Mouse (Mus musculus): Measurements from ENCODE around the gene Afap1l2. TPM values are rescaled to one million over a fixed set of nuclear protein-coding genes. Genes with fewer than 3 reads are reported as not detected.

Afap1l2 gene
- polyA plus RNA-seq, 1 experiment: 7.6 TPM

- Histone ChIP-seq H3K27me3 (ENCODE audit: control insufficient read depth, insufficient read depth, low read length) (no peaks in the 10 kb centered on the region), H3K4me1 (ENCODE audit: control insufficient read depth, insufficient read depth, insufficient read length) (no peaks in the 10 kb centered on the region), H3K4me3 (ENCODE audit: extremely low read depth, insufficient read depth, insufficient read length) (no peak overlapping the region), H3K36me3 (ENCODE audit: control insufficient read depth, insufficient read depth, low read length) (peaks cover 53% of the 10 kb centered on the region), H3K27ac (ENCODE audit: insufficient read depth, low read length) (no peak overlapping the region)
- WGBS: 89% methylated on average over 9 of the region's 9 CpGs
- no peak for DNase-seq (ENCODE audit: low read depth in 1 of 2, low spot score in 2 of 2)
- no peak for TF ChIP-seq POLR2A (IDR thresholded peaks at IDR 0.05; ENCODE audit: low read depth, low read length)
- TF ChIP-seq CTCF (IDR thresholded peaks at IDR 0.05; ENCODE audit: extremely low read depth, insufficient read depth, insufficient read length, insufficient replicate concordance): no peak
Observed at GRCm38 (mm10) chr19:57047671-57048320, 39.8 kb upstream of the Afap1l2 start.

GRCm38 (mm10) chr19:57039258-57039657 is 31.2 kb upstream of the Afap1l2 start:
- no peak overlapping the region for H3K4me3 ChIP-seq (ENCODE audit: extremely low read depth, insufficient read depth, insufficient read length)
- peaks cover 74% of the 10 kb centered on the region for H3K36me3 ChIP-seq (ENCODE audit: control insufficient read depth, insufficient read depth, low read length)
- H3K27me3 ChIP-seq (ENCODE audit: control insufficient read depth, insufficient read depth, low read length): no peaks in the 10 kb centered on the region
- TF ChIP-seq POLR2A (IDR thresholded peaks at IDR 0.05; ENCODE audit: low read depth, low read length) (no peak), CTCF (IDR thresholded peaks at IDR 0.05; ENCODE audit: extremely low read depth, insufficient read depth, insufficient read length, insufficient replicate concordance) (peak; percentile 23; the same call in 1 of the 2 replicates)
- no peak overlapping the region for H3K27ac ChIP-seq (ENCODE audit: insufficient read depth, low read length)
- 73% methylated on average over 6 of the region's 6 CpGs for WGBS
- H3K4me1 ChIP-seq (ENCODE audit: control insufficient read depth, insufficient read depth, insufficient read length): no peaks in the 10 kb centered on the region
- DNase-seq (ENCODE audit: low read depth in 1 of 2, low spot score in 2 of 2): peak in 1 of 2 experiments; percentile 9

GRCm38 (mm10) chr19:57036860-57037259 is 28.8 kb upstream of the Afap1l2 start:
- peaks cover 61% of the 10 kb centered on the region for H3K36me3 ChIP-seq (ENCODE audit: control insufficient read depth, insufficient read depth, low read length)
- no peaks in the 10 kb centered on the region for H3K4me1 ChIP-seq (ENCODE audit: control insufficient read depth, insufficient read depth, insufficient read length)
- H3K27me3 ChIP-seq (ENCODE audit: control insufficient read depth, insufficient read depth, low read length): no peaks in the 10 kb centered on the region
- 73% methylated on average over 15 of the region's 15 CpGs for WGBS
- no peak overlapping the region for H3K27ac ChIP-seq (ENCODE audit: insufficient read depth, low read length)
- TF ChIP-seq CTCF (IDR thresholded peaks at IDR 0.05; ENCODE audit: extremely low read depth, insufficient read depth, insufficient read length, insufficient replicate concordance) (no peak), POLR2A (IDR thresholded peaks at IDR 0.05; ENCODE audit: low read depth, low read length) (no peak)
- no peak for DNase-seq (ENCODE audit: low read depth in 1 of 2, low spot score in 2 of 2)
- no peak overlapping the region for H3K4me3 ChIP-seq (ENCODE audit: extremely low read depth, insufficient read depth, insufficient read length)

GRCm38 (mm10) chr19:57031582-57031981 is 23.6 kb upstream of the Afap1l2 start:
- WGBS: 72% methylated on average over 4 of the region's 4 CpGs
- TF ChIP-seq POLR2A (IDR thresholded peaks at IDR 0.05; ENCODE audit: low read depth, low read length): no peak
- TF ChIP-seq CTCF (IDR thresholded peaks at IDR 0.05; ENCODE audit: extremely low read depth, insufficient read depth, insufficient read length, insufficient replicate concordance): peak; percentile 62; the same call in 1 of the 2 replicates

GRCm38 (mm10) chr19:57029461-57029860 is 21.4 kb upstream of the Afap1l2 start:
- no peak overlapping the region for H3K4me3 ChIP-seq (ENCODE audit: extremely low read depth, insufficient read depth, insufficient read length)

More at GRCm38 (mm10) chr19:57031582-57031981, 23.6 kb upstream of the Afap1l2 start:
- H3K4me3 ChIP-seq (ENCODE audit: extremely low read depth, insufficient read depth, insufficient read length): no peak overlapping the region
- no peak overlapping the region for H3K27ac ChIP-seq (ENCODE audit: insufficient read depth, low read length)
- no peaks in the 10 kb centered on the region for H3K27me3 ChIP-seq (ENCODE audit: control insufficient read depth, insufficient read depth, low read length)
- H3K4me1 ChIP-seq (ENCODE audit: control insufficient read depth, insufficient read depth, insufficient read length): no peaks in the 10 kb centered on the region
- peaks cover 17% of the 10 kb centered on the region for H3K36me3 ChIP-seq (ENCODE audit: control insufficient read depth, insufficient read depth, low read length)
- DNase-seq (ENCODE audit: low read depth in 1 of 2, low spot score in 2 of 2): peak; percentile 12 to 48

GRCm38 (mm10) chr19:57028327-57029179 is 20.5 kb upstream of the Afap1l2 start:
- TF ChIP-seq CTCF (IDR thresholded peaks at IDR 0.05; ENCODE audit: extremely low read depth, insufficient read depth, insufficient read length, insufficient replicate concordance) (no peak), POLR2A (IDR thresholded peaks at IDR 0.05; ENCODE audit: low read depth, low read length) (no peak)
- H3K4me3 ChIP-seq (ENCODE audit: extremely low read depth, insufficient read depth, insufficient read length): no peak overlapping the region
- DNase-seq (ENCODE audit: low read depth in 1 of 2, low spot score in 2 of 2): no peak
- 0 out of 2 replicates have a peak, but pooled peaks cover under 1% of the 10 kb centered on the region for H3K36me3 ChIP-seq (ENCODE audit: control insufficient read depth, insufficient read depth, low read length)
- H3K4me1 ChIP-seq (ENCODE audit: control insufficient read depth, insufficient read depth, insufficient read length): no peaks in the 10 kb centered on the region
- H3K27ac ChIP-seq (ENCODE audit: insufficient read depth, low read length): no peak overlapping the region
- 76% methylated on average over 8 of the region's 8 CpGs for WGBS
- H3K27me3 ChIP-seq (ENCODE audit: control insufficient read depth, insufficient read depth, low read length): no peaks in the 10 kb centered on the region

More at GRCm38 (mm10) chr19:57029461-57029860, 21.4 kb upstream of the Afap1l2 start:
- Histone ChIP-seq H3K4me1 (ENCODE audit: control insufficient read depth, insufficient read depth, insufficient read length) (no peaks in the 10 kb centered on the region), H3K36me3 (ENCODE audit: control insufficient read depth, insufficient read depth, low read length) (0 out of 2 replicates have a peak, but pooled peaks cover 2% of the 10 kb centered on the region), H3K27me3 (ENCODE audit: control insufficient read depth, insufficient read depth, low read length) (no peaks in the 10 kb centered on the region), H3K27ac (ENCODE audit: insufficient read depth, low read length) (no peak overlapping the region)
- DNase-seq (ENCODE audit: low read depth in 1 of 2, low spot score in 2 of 2): no peak
- 90% methylated on average over 6 of the region's 6 CpGs for WGBS
- TF ChIP-seq CTCF (IDR thresholded peaks at IDR 0.05; ENCODE audit: extremely low read depth, insufficient read depth, insufficient read length, insufficient replicate concordance): no peak
- no peak for TF ChIP-seq POLR2A (IDR thresholded peaks at IDR 0.05; ENCODE audit: low read depth, low read length)
